Mouse (Mus musculus) liver, embryonic 12.5 days (tissue): ENCODE data around the gene Pate1. TPM values are rescaled to one million over a fixed set of nuclear protein-coding genes. Genes with fewer than 3 reads are reported as not detected.

ENCODE experiments used
- ATAC-seq: fragments of 200-750 bp; cut with Nextera tagmentation; 2 replicates; pipeline ENCODE4 v1.8.0; 2017; ENCODE audit warnings: moderate number of reproducible peaks, mild to moderate bottlenecking, moderate library complexity
- H3K27ac ChIP-seq: fragments of 300-500 bp; sonication (generic); 2 replicates; pipeline ENCODE4 v1.5.1; 2016; ENCODE audit warnings: mild to moderate bottlenecking
- H3K27me3 ChIP-seq: fragments of 300-500 bp; sonication (generic); replicated peaks from 2 replicates; pipeline ENCODE4 v1.6.1; 2016; ENCODE audit warnings: mild to moderate bottlenecking, moderate library complexity
- H3K36me3 ChIP-seq: fragments of 300-500 bp; sonication (generic); 2 replicates; pipeline ENCODE4 v1.6.1; 2016; ENCODE audit warnings: mild to moderate bottlenecking, moderate library complexity
- H3K4me1 ChIP-seq: fragments of 300-500 bp; sonication (generic); 2 replicates; pipeline ENCODE4 v1.6.1; 2016
- H3K4me2 ChIP-seq: fragments of 300-500 bp; sonication (generic); 2 replicates; pipeline ENCODE4 v1.6.1; 2016; ENCODE audit warnings: mild to moderate bottlenecking, moderate library complexity
- H3K4me3 ChIP-seq: fragments of 300-500 bp; sonication (generic); 2 replicates; pipeline ENCODE4 v1.5.1; 2016; ENCODE audit warnings: mild to moderate bottlenecking, moderate library complexity
- H3K9ac ChIP-seq: fragments of 300-500 bp; sonication (generic); 2 replicates; pipeline ENCODE4 v1.6.1; 2016; ENCODE audit warnings: mild to moderate bottlenecking, moderate library complexity
- H3K9me3 ChIP-seq: fragments of 300-500 bp; sonication (generic); replicated peaks from 2 replicates; pipeline ENCODE4 v1.6.1; 2016; ENCODE audit warnings: mild to moderate bottlenecking, moderate library complexity
- WGBS: fragments of 180-500 bp; shearing (Covaris S2); methylation state at CpG from one replicate; pipeline ENCODE4 v1.1.7; 2016; ENCODE audit not compliant: insufficient replicate concordance; 5-methylcytosine and 5-hydroxymethylcytosine counted together
- polyA plus RNA-seq: library from polyadenylated mRNA; unstranded; fragments of >200 nt; fragmentation: Nextera tagmentation; extraction: Ambion mirVana; gene quantifications from 2 replicates; pipeline ENCODE4 v1.2.1, GENCODE M21; 2016

Pate1 gene
- polyA plus RNA-seq = not detected in 2 replicates

- H3K4me1 ChIP-seq = no peaks in the 10 kb centered on the region
- 40% methylated on average over 1 of the region's 1 CpGs for WGBS
- no peak within 1 kb of the TSS for H3K9ac ChIP-seq
- no peaks in the 10 kb centered on the region for H3K27me3 ChIP-seq
- 0 out of 2 replicates have a peak, but pooled peaks cover 3% of the 10 kb centered on the region for H3K9me3 ChIP-seq
- H3K27ac ChIP-seq = no peak within 1 kb of the TSS
- H3K36me3 ChIP-seq = no peaks in the 10 kb centered on the region
- H3K4me3 ChIP-seq = no peak within 1 kb of the TSS
- no peak within 1 kb of the TSS for H3K4me2 ChIP-seq
- ATAC-seq = no peak
Measured at GRCm38 (mm10) chr9:35687013-35687412, at the start of gene Pate1. Gene Pate1, minus strand, starts transcription at chr9:35687390.

- no peaks in the 10 kb centered on the region for H3K4me1 ChIP-seq
- ATAC-seq = no peak
- no peak overlapping the region for H3K4me3 ChIP-seq
- H3K4me2 ChIP-seq = no peak overlapping the region
- no peaks in the 10 kb centered on the region for H3K36me3 ChIP-seq
- H3K27me3 ChIP-seq = no peaks in the 10 kb centered on the region
- no peak overlapping the region for H3K9ac ChIP-seq
- H3K27ac ChIP-seq = no peak overlapping the region
- H3K9me3 ChIP-seq = no peaks in the 10 kb centered on the region
Measured at GRCm38 (mm10) chr9:35707265-35707664, 20.1 kb upstream of the Pate1 start.

- Histone ChIP-seq H3K27me3 (no peaks in the 10 kb centered on the region), H3K9me3 (no peaks in the 10 kb centered on the region), H3K4me3 (no peak overlapping the region), H3K4me1 (no peaks in the 10 kb centered on the region), H3K9ac (no peak overlapping the region), H3K4me2 (no peak overlapping the region), H3K36me3 (no peaks in the 10 kb centered on the region), H3K27ac (no peak overlapping the region)
- no peak for ATAC-seq
Measured at GRCm38 (mm10) chr9:35691924-35692323, 4.7 kb upstream of the Pate1 start.

GRCm38 (mm10) chr9:35673557-35673956 is 13.6 kb downstream of the Pate1 start:
- H3K4me3 ChIP-seq = no peak overlapping the region
- no peak overlapping the region for H3K27ac ChIP-seq
- no peaks in the 10 kb centered on the region for H3K27me3 ChIP-seq
- no peak for ATAC-seq
- H3K9ac ChIP-seq = no peak overlapping the region
- H3K9me3 ChIP-seq = no peaks in the 10 kb centered on the region
- 66% methylated on average over 2 of the region's 2 CpGs for WGBS
- no peak overlapping the region for H3K4me2 ChIP-seq
- no peaks in the 10 kb centered on the region for H3K36me3 ChIP-seq
- no peaks in the 10 kb centered on the region for H3K4me1 ChIP-seq

GRCm38 (mm10) chr9:35648102-35648501 is 39.1 kb downstream of the Pate1 start, which contains the start of gene Pate3:
Gene Pate3, minus strand, starts transcription at chr9:35648202.
- Histone ChIP-seq H3K4me1 (no peaks in the 10 kb centered on the region), H3K4me3 (no peak within 1 kb of the TSS), H3K27ac (no peak within 1 kb of the TSS), H3K9ac (no peak within 1 kb of the TSS), H3K9me3 (0 out of 2 replicates have a peak, but pooled peaks cover 4% of the 10 kb centered on the region), H3K27me3 (no peaks in the 10 kb centered on the region), H3K4me2 (no peak within 1 kb of the TSS), H3K36me3 (no peaks in the 10 kb centered on the region)
- no peak for ATAC-seq
- WGBS = 55% methylated on average over 1 of the region's 1 CpGs

Other genes starting within 250 kb of the Pate1 start
- not detected in 2 replicates for gene Gm1113, start 169.1 kb downstream of the Pate1 start, polyA plus RNA-seq
- gene Ddx25, start 128.9 kb downstream of the Pate1 start, polyA plus RNA-seq = 0.65 and 0.67 TPM in 2 replicates
- gene Pus3, start 128.8 kb downstream of the Pate1 start, polyA plus RNA-seq = 11.7 and 12.9 TPM in 2 replicates
- gene Pate2, start 117.1 kb downstream of the Pate1 start, polyA plus RNA-seq = 0.32 and 0.47 TPM in 2 replicates
- gene Hyls1, start 117.0 kb downstream of the Pate1 start, polyA plus RNA-seq = 9.4 and 10.8 TPM in 2 replicates
- gene Pate4, start 75.4 kb downstream of the Pate1 start, polyA plus RNA-seq = not detected in 2 replicates
- gene Pate3, start 39.2 kb downstream of the Pate1 start, polyA plus RNA-seq = not detected in 2 replicates
- not detected in 2 replicates for gene Gm17677, start 53.7 kb upstream of the Pate1 start, polyA plus RNA-seq
- gene Gm17727, start 90.7 kb upstream of the Pate1 start, polyA plus RNA-seq = not detected in 2 replicates
- gene Gm27235, start 102.7 kb upstream of the Pate1 start, polyA plus RNA-seq = not detected in 2 replicates
- not detected in 2 replicates for gene D730048I06Rik, start 102.7 kb upstream of the Pate1 start, polyA plus RNA-seq
- not detected in 2 replicates for gene 9230110F15Rik, start 156.8 kb upstream of the Pate1 start, polyA plus RNA-seq
- not detected in 2 replicates for gene 9230113P08Rik, start 221.0 kb upstream of the Pate1 start, polyA plus RNA-seq